Mouse (Mus musculus) CD4-positive, CD25-positive, alpha-beta regulatory T cell, adult 2 months (primary cell): ENCODE results near the gene Tada2b.

Source experiments
- DNase-seq: peaks from one replicate; pipeline ENCODE4 v3.0.0-alpha.2; 2012; ENCODE audit warnings: low read depth, low spot score

Gene Tada2b

GRCm38 (mm10) chr5:36484171-36484990 lies at the start of gene Tada2b, which contains the start of gene Ccdc96:
Tada2b (minus strand) TSS chr5:36484285.
Ccdc96 (plus strand) TSS chr5:36484588.
- peak; percentile 99 for DNase-seq

GRCm38 (mm10) chr5:36530129-36530751 lies 46.2 kb upstream of the Tada2b start:
- peak; percentile 57 for DNase-seq

- no peak for DNase-seq
These were observed 45.6 kb upstream of the Tada2b start for GRCm38 (mm10) chr5:36529698-36530097.

GRCm38 (mm10) chr5:36526921-36527320 lies 42.8 kb upstream of the Tada2b start:
- DNase-seq: no peak

- peak; percentile 27 for DNase-seq
These were observed 42.2 kb upstream of the Tada2b start for GRCm38 (mm10) chr5:36526274-36526673.

GRCm38 (mm10) chr5:36525216-36525615 lies 41.1 kb upstream of the Tada2b start:
- no peak for DNase-seq

GRCm38 (mm10) chr5:36523219-36523703 lies 39.2 kb upstream of the Tada2b start:
- no peak for DNase-seq

GRCm38 (mm10) chr5:36522782-36523181 lies 38.7 kb upstream of the Tada2b start:
- DNase-seq: no peak

GRCm38 (mm10) chr5:36519751-36520150 lies 35.7 kb upstream of the Tada2b start:
- no peak for DNase-seq

- DNase-seq: no peak
These were observed 33.5 kb upstream of the Tada2b start for GRCm38 (mm10) chr5:36517596-36517995.

- no peak for DNase-seq
These were observed 31.5 kb upstream of the Tada2b start for GRCm38 (mm10) chr5:36515558-36515957.

GRCm38 (mm10) chr5:36515126-36515525 lies 31.0 kb upstream of the Tada2b start:
- DNase-seq: no peak

GRCm38 (mm10) chr5:36510956-36511355 lies 26.9 kb upstream of the Tada2b start:
- DNase-seq: no peak

- no peak for DNase-seq
These were observed 24.3 kb upstream of the Tada2b start for GRCm38 (mm10) chr5:36508351-36508750.

GRCm38 (mm10) chr5:36505643-36506042 lies 21.6 kb upstream of the Tada2b start:
- DNase-seq: no peak

- DNase-seq: no peak
These were observed 21.1 kb upstream of the Tada2b start for GRCm38 (mm10) chr5:36505235-36505634.

GRCm38 (mm10) chr5:36494709-36495108 lies 10.6 kb upstream of the Tada2b start:
- no peak for DNase-seq

GRCm38 (mm10) chr5:36493919-36494318 lies 9.8 kb upstream of the Tada2b start:
- no peak for DNase-seq

GRCm38 (mm10) chr5:36489225-36489624 lies 5.1 kb upstream of the Tada2b start:
- DNase-seq: peak; percentile 57

- DNase-seq: peak; percentile 36
These were observed 1.2 kb upstream of the Tada2b start for GRCm38 (mm10) chr5:36485306-36485705.

GRCm38 (mm10) chr5:36483203-36484101 lies 633 bp downstream of the Tada2b start:
- DNase-seq: no peak

GRCm38 (mm10) chr5:36481114-36481513 lies 3.0 kb downstream of the Tada2b start:
- peak; percentile 20 for DNase-seq
